In genomic region chr6:146519019-146519418, GRCm38 (mm10) we compare ENCODE assay signal across 22 mouse cellular contexts.
"Had no signal": no experiment of that assay in that cellular context is flagged by ENCODE, and none has a peak within 500 bp of the region (broad histone marks: within the 10 kb centered on the region; RNA-seq: fewer than 3 reads in every experiment).

No protein-coding gene starts in this region.

- H3K4me1 ChIP-seq: hindbrain, embryonic 13.5 days; hindbrain, embryonic 15.5 days; limb, embryonic 13.5 days; limb, embryonic 15.5 days; liver, embryonic 12.5 days had no signal

- DNase-seq: gastrocnemius, postnatal 14 days; gastrocnemius, postnatal 36 days; heart, adult 2 months; heart, postnatal 14 days; heart, postnatal 36 days; kidney, adult 11 months; kidney, adult 8-10 months; kidney, postnatal 10 days; kidney, postnatal 25 days; kidney, postnatal 4 days; layer of hippocampus, adult 9-11 months; layer of hippocampus, postnatal 36 days; left cerebral cortex, postnatal 4 days had no signal

- H3K4me3 ChIP-seq: heart, adult 2 months; heart, embryonic 13.5 days; heart, embryonic 15.5 days; hindbrain, embryonic 13.5 days; hindbrain, embryonic 15.5 days; limb, embryonic 13.5 days; limb, embryonic 15.5 days; liver, embryonic 12.5 days had no signal

- H3K27ac ChIP-seq: heart, adult 2 months; heart, embryonic 13.5 days; heart, embryonic 15.5 days; hindbrain, embryonic 13.5 days; hindbrain, embryonic 15.5 days; hindbrain, postnatal 0 days; limb, embryonic 13.5 days; limb, embryonic 15.5 days; liver, embryonic 12.5 days; liver, embryonic 14.5 days had no signal
